Mouse (Mus musculus) kidney, adult 2 months (tissue): Measurements from ENCODE around the gene Sox21. TPM values are rescaled to one million over a fixed set of nuclear protein-coding genes. Genes with fewer than 3 reads are reported as not detected.

ENCODE experiments used
- DNase-seq: peaks from one replicate; pipeline ENCODE4 v3.0.0; 2021
- H3K27ac ChIP-seq: fragments of 200-500 bp; 2 replicates; pipeline ENCODE4 v1.5.1; 2012; ENCODE audit warnings: low read depth, low read length, control low read depth, inconsistent platforms; ENCODE audit not compliant: insufficient read depth
- H3K27me3 ChIP-seq: fragments of 200-500 bp; replicated peaks from 2 replicates; pipeline ENCODE4 v1.6.1; 2012; ENCODE audit warnings: mild to moderate bottlenecking, moderate library complexity, low read length, inconsistent platforms; ENCODE audit not compliant: control insufficient read depth, insufficient read depth
- H3K36me3 ChIP-seq: fragments of 200-500 bp; 2 replicates; pipeline ENCODE4 v1.6.1; 2012; ENCODE audit warnings: mild to moderate bottlenecking, moderate library complexity, low read length, inconsistent platforms; ENCODE audit not compliant: control insufficient read depth, insufficient read depth
- H3K4me1 ChIP-seq: fragments of 200-500 bp; 2 replicates; pipeline ENCODE4 v1.6.1; 2011; ENCODE audit warnings: low read length; ENCODE audit not compliant: control insufficient read depth, insufficient read depth
- H3K4me3 ChIP-seq: fragments of 200-500 bp; 2 replicates; pipeline ENCODE4 v1.5.1; 2011; ENCODE audit warnings: mild to moderate bottlenecking, low read depth, low read length, control low read depth; ENCODE audit not compliant: insufficient read depth
- CTCF ChIP-seq: fragments of 200-500 bp; conservative IDR thresholded peaks from 2 replicates; pipeline ENCODE4 v1.5.1; 2011; ENCODE audit warnings: low read depth, mild to moderate bottlenecking, control low read depth, low read length, moderate library complexity, mixed read lengths; ENCODE audit not compliant: insufficient read depth, insufficient read length
- POLR2A ChIP-seq: fragments of 200-500 bp; IDR thresholded peaks from one replicate; pipeline ENCODE4 v1.6.1; 2011; ENCODE audit warnings: low read depth, low read length, control low read depth
- WGBS: fragments of 180-500 bp; shearing (Covaris S2); methylation state at CpG from one replicate; pipeline ENCODE4 v1.1.7; 2018; 5-methylcytosine and 5-hydroxymethylcytosine counted together
- polyA plus RNA-seq: library from polyadenylated mRNA; depleted of rRNA; stranded (reverse); fragments of >200 nt; gene quantifications from 2 replicates; pipeline ENCODE4 v1.2.3, GENCODE M21; 2012

The Sox21 gene
- polyA plus RNA-seq, 1 experiment = not detected

GRCm38 (mm10) chr14:118234541-118235210 is 2.2 kb downstream of the Sox21 start:
- no peaks in the 10 kb centered on the region for H3K36me3 ChIP-seq
- H3K4me3 ChIP-seq = peak overlapping the region; percentile 10; the same call in 1 of the 2 replicates
- H3K27ac ChIP-seq = no peak overlapping the region
- WGBS = 2% methylated on average over 82 of the region's 84 CpGs
- TF ChIP-seq CTCF (no peak), POLR2A (no peak)
- no peak for DNase-seq
- H3K4me1 ChIP-seq = no peaks in the 10 kb centered on the region
- H3K27me3 ChIP-seq = peaks cover 31% of the 10 kb centered on the region

GRCm38 (mm10) chr14:118233786-118234540 is 2.9 kb downstream of the Sox21 start:
- H3K4me1 ChIP-seq = no peaks in the 10 kb centered on the region
- no peaks in the 10 kb centered on the region for H3K36me3 ChIP-seq
- 11% methylated on average over 26 of the region's 26 CpGs for WGBS
- H3K27ac ChIP-seq = no peak overlapping the region
- peak; percentile 20 for DNase-seq
- peaks cover 32% of the 10 kb centered on the region for H3K27me3 ChIP-seq
- H3K4me3 ChIP-seq = no peak overlapping the region
- no peak for TF ChIP-seq CTCF
- no peak for TF ChIP-seq POLR2A

- WGBS = 7% methylated on average over 8 of the region's 8 CpGs
- Histone ChIP-seq H3K27ac (no peak overlapping the region), H3K36me3 (no peaks in the 10 kb centered on the region), H3K4me1 (no peaks in the 10 kb centered on the region), H3K27me3 (peaks cover 34% of the 10 kb centered on the region), H3K4me3 (no peak overlapping the region)
- peak; percentile 21 for DNase-seq
- TF ChIP-seq POLR2A = no peak
- TF ChIP-seq CTCF = no peak
Measured at GRCm38 (mm10) chr14:118232381-118232970, 4.4 kb downstream of the Sox21 start.

GRCm38 (mm10) chr14:118226471-118227155 is 10.2 kb downstream of the Sox21 start:
- DNase-seq = no peak
- no peak for TF ChIP-seq POLR2A
- no peaks in the 10 kb centered on the region for H3K36me3 ChIP-seq
- H3K4me3 ChIP-seq = no peak overlapping the region
- H3K27ac ChIP-seq = no peak overlapping the region
- no peaks in the 10 kb centered on the region for H3K4me1 ChIP-seq
- 4% methylated on average over 21 of the region's 21 CpGs for WGBS
- H3K27me3 ChIP-seq = peaks cover 16% of the 10 kb centered on the region

- peaks cover 10% of the 10 kb centered on the region for H3K27me3 ChIP-seq
- WGBS = 2% methylated on average over 21 of the region's 21 CpGs
- no peak overlapping the region for H3K4me3 ChIP-seq
Measured at GRCm38 (mm10) chr14:118225911-118226310, 10.9 kb downstream of the Sox21 start.

GRCm38 (mm10) chr14:118225061-118225743 is 11.6 kb downstream of the Sox21 start:
- TF ChIP-seq CTCF (no peak), POLR2A (no peak)

More at GRCm38 (mm10) chr14:118225911-118226310, 10.9 kb downstream of the Sox21 start:
- H3K27ac ChIP-seq = no peak overlapping the region
- no peak for TF ChIP-seq CTCF
- TF ChIP-seq POLR2A = no peak
- H3K36me3 ChIP-seq = no peaks in the 10 kb centered on the region
- no peaks in the 10 kb centered on the region for H3K4me1 ChIP-seq
- DNase-seq = peak; percentile 39

More at GRCm38 (mm10) chr14:118225061-118225743, 11.6 kb downstream of the Sox21 start:
- Histone ChIP-seq H3K27me3 (peaks cover 10% of the 10 kb centered on the region), H3K36me3 (no peaks in the 10 kb centered on the region), H3K27ac (no peak overlapping the region), H3K4me3 (no peak overlapping the region), H3K4me1 (no peaks in the 10 kb centered on the region)
- WGBS = 23% methylated on average over 16 of the region's 16 CpGs
- DNase-seq = no peak
